ENCODE assay signal across 23 mouse cellular contexts in the genomic region with DNA sequence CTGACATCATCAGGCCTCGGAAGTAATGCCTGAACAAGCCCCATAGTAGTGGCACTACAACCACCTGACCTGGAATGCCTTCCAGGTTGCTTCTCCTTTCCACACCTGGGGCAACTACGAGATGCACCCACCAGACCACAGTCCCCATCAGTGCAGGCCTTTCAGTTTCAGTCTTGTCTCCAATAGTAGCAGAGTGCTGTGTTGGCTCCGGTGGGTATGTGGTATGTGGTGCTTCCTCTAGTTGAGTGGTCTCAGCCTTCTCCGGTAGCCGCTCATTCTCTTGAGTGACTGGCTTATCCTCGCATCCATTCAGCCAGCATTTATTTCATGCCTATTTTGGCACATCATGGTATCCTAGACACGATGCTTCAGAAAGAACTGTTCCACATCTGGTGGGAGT. TPM values are rescaled to one million over a fixed set of nuclear protein-coding genes. Genes with fewer than 3 reads are reported as not detected.
"Had no signal": no experiment of that assay in that cellular context is flagged by ENCODE, and none has a peak within 500 bp of the region (broad histone marks: within the 10 kb centered on the region; RNA-seq: fewer than 3 reads in every experiment).

No protein-coding gene starts in this region.

- H3K36me3 ChIP-seq: limb, embryonic 12.5 days; midbrain, embryonic 12.5 days; stomach, embryonic 15.5 days had no signal

- H3K27ac ChIP-seq: limb, embryonic 12.5 days; liver, embryonic 14.5 days; midbrain, embryonic 12.5 days; stomach, embryonic 15.5 days had no signal

- H3K9me3 ChIP-seq: limb, embryonic 12.5 days; midbrain, embryonic 12.5 days; stomach, embryonic 15.5 days had no signal

- ATAC-seq: intestine, embryonic 16.5 days; lung, postnatal 0 days; midbrain, embryonic 16.5 days had no signal

- H3K27me3 ChIP-seq: limb, embryonic 12.5 days; midbrain, embryonic 12.5 days; stomach, embryonic 15.5 days had no signal

- H3K4me3 ChIP-seq: midbrain, embryonic 12.5 days had no signal

- H3K9ac ChIP-seq: limb, embryonic 12.5 days; liver, embryonic 14.5 days; midbrain, embryonic 12.5 days; stomach, embryonic 15.5 days had no signal

- DNase-seq: kidney, adult 2 months; kidney, postnatal 36 days; layer of hippocampus, adult 9-11 months; layer of hippocampus, postnatal 36 days; liver; lung, adult 18-20 months; lung, postnatal 36 days had no signal

- H3K4me1 ChIP-seq: midbrain, embryonic 12.5 days had no signal

RNA-seq across cellular contexts. Expression of gene Gm17542, which starts 4.8 kb away (rescaled TPM):
- total RNA-seq: layer of hippocampus, adult 18-20 months; layer of hippocampus, postnatal 36 days; left cerebral cortex, adult 8-10 months; left cerebral cortex, postnatal 36 days; megakaryocyte-erythroid progenitor cell, adult 5-6 weeks had no signal
- polyA plus RNA-seq: intestine, embryonic 16.5 days; kidney, adult 2 months; kidney, embryonic 16.5 days; limb, embryonic 12.5 days; liver, embryonic 14.5 days; lung, postnatal 0 days; midbrain, embryonic 12.5 days; midbrain, embryonic 16.5 days; neural tube, embryonic 14.5 days; stomach, embryonic 15.5 days; testis, adult 2 months; thymus, adult 2 months; urinary bladder, adult 2 months had no signal

RNA-seq across cellular contexts. Expression of gene Edar, which starts 37.8 kb away (rescaled TPM):
- total RNA-seq: layer of hippocampus, adult 18-20 months; megakaryocyte-erythroid progenitor cell, adult 5-6 weeks had no signal
- polyA plus RNA-seq: liver, embryonic 14.5 days had no signal
